Mouse (Mus musculus): ENCODE measurements around the gene Gorasp2. TPM values are rescaled to one million over a fixed set of nuclear protein-coding genes. Genes with fewer than 3 reads are reported as not detected.

The Gorasp2 gene
- total RNA-seq, 1 experiment = 55.2 TPM

DNA sequence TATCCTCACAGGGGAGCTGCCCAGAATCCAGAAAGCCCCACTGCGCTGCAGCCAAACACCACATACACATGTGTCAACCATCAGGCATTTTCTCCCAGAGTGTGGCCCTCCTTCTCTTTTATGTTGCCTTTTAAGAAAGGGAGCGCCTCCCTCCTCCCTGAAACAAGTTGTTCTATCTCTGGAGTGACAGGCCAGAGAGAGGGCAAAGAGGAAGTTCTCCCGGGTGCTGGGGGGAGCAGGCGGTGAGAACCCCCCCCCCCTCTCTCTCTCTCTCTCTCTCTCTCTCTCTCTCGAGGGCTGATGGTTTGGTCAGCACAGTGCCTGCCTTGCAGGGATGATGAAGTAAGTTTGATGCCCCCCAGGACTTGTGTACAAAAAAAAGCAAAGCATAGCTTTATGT is 41.0 kb downstream of the Gorasp2 start:
- TF ChIP-seq MAFK (IDR thresholded peaks at IDR 0.05; ENCODE audit: insufficient read depth, low read depth, low read length) (no peak), ZNF384 (IDR thresholded peaks at IDR 0.05; ENCODE audit: low read depth, low read length) (no peak), ZC3H11A (IDR thresholded peaks at IDR 0.05; ENCODE audit: borderline replicate concordance, low read depth, low read length) (no peak), CHD2 (IDR thresholded peaks at IDR 0.05; ENCODE audit: low read depth, low read length) (no peak), HCFC1 (IDR thresholded peaks at IDR 0.05; ENCODE audit: borderline replicate concordance, insufficient read depth, low read length) (no peak)
- peaks cover 0 to 3% of the 10 kb centered on the region in 2 experiments; a peak in 1 of 4 replicates for H3K4me1 ChIP-seq (ENCODE audit: control insufficient read depth in 2 of 2, insufficient read depth in 2 of 2, low read length in 2 of 2, poor library complexity in 1 of 2)
- no peaks in the 10 kb centered on the region for H3K36me3 ChIP-seq (ENCODE audit: control insufficient read depth, insufficient read depth, low read length, poor library complexity, severe bottlenecking)
- no peak overlapping the region for H3K27ac ChIP-seq (ENCODE audit: insufficient read depth, low read depth, low read length, poor library complexity, severe bottlenecking)
- in situ Hi-C loops (cut with MboI; ENCODE audit: low sequenced_read_pairs in 2 of 2, unreplicated experiment in 2 of 2) = loop anchor here in 1 of 2 experiments (10.0 kb wide), 1 partner anchor 342 kb away; no protein-coding TSS in a partner anchor
- no peak overlapping the region for H3K4me3 ChIP-seq (ENCODE audit: insufficient read depth in 1 of 2, low read depth in 1 of 2, low read length in 2 of 2, poor library complexity in 1 of 2, severe bottlenecking in 1 of 2)
- no peak overlapping the region for H3K9ac ChIP-seq (ENCODE audit: insufficient read depth, low read depth, low read length, poor library complexity, severe bottlenecking)
- no peaks in the 10 kb centered on the region for H3K9me3 ChIP-seq (ENCODE audit: control insufficient read depth, insufficient read depth, low read depth, low read length)
- no peak for DNase-seq (ENCODE audit: low read depth, low spot score)

DNA sequence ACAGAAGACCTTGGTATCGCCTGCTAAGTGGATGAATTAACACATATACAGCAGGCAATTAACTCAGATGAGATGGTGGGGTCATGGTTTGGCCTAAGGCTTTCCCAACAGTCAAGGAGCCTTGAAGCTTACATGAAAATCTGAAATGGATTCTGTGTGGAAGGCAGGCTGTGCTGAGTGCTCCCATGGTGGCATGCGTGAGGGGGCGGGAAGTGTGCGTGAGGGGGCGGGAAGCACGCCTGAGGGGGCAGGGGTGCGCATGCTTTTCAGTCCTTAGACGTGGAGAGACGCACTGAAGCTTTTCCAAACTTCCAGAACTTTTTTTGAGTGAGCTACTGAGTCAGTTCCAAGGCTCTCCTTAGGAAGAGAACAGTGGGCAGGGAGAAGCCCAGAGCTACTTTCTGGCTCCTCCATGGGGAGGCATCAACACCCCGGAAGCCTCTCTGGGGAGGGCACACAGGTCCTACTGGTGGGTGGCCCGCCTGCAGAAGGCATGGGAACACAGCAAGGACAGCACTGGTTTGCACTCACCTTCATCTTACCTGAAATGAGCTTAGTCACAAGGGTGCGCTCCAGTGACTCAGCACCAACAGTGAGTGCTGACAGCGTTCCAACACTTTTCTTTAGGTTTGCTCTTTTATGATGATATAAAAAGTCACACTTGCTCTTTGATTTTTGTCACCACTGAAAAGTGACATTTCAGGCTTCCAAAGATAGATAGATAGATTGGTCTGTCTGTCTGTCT is 47.8 kb downstream of the Gorasp2 start:
- Histone ChIP-seq H3K4me3 (ENCODE audit: insufficient read depth in 1 of 2, low read depth in 1 of 2, low read length in 2 of 2, poor library complexity in 1 of 2, severe bottlenecking in 1 of 2) (no peak overlapping the region), H3K36me3 (ENCODE audit: control insufficient read depth, insufficient read depth, low read length, poor library complexity, severe bottlenecking) (peaks cover 18% of the 10 kb centered on the region), H3K27ac (ENCODE audit: insufficient read depth, low read depth, low read length, poor library complexity, severe bottlenecking) (peak overlapping the region; percentile 51; the same call in 1 of the 2 replicates), H3K9me3 (ENCODE audit: control insufficient read depth, insufficient read depth, low read depth, low read length) (no peaks in the 10 kb centered on the region), H3K9ac (ENCODE audit: insufficient read depth, low read depth, low read length, poor library complexity, severe bottlenecking) (0 out of 2 replicates have a peak overlapping the region, but pooled peaks have one; percentile 33), H3K4me1 (ENCODE audit: control insufficient read depth in 2 of 2, insufficient read depth in 2 of 2, low read length in 2 of 2, poor library complexity in 1 of 2) (peaks cover 0 to 15% of the 10 kb centered on the region in 2 experiments; a peak in 1 of 4 replicates)
- DNase-seq (ENCODE audit: low read depth, low spot score) = no peak
- in situ Hi-C loops (cut with MboI; ENCODE audit: low sequenced_read_pairs in 2 of 2, unreplicated experiment in 2 of 2) = loop anchor here in 1 of 2 experiments (10.0 kb wide), 1 partner anchor 336 kb away; no protein-coding TSS in a partner anchor
- no peak for TF ChIP-seq CHD2 (IDR thresholded peaks at IDR 0.05; ENCODE audit: low read depth, low read length)
- TF ChIP-seq ZNF384 (IDR thresholded peaks at IDR 0.05; ENCODE audit: low read depth, low read length) = no peak
- no peak for TF ChIP-seq HCFC1 (IDR thresholded peaks at IDR 0.05; ENCODE audit: borderline replicate concordance, insufficient read depth, low read length)
- peak; percentile 79 for TF ChIP-seq MAFK (IDR thresholded peaks at IDR 0.05; ENCODE audit: insufficient read depth, low read depth, low read length)

- H3K9me3 ChIP-seq (ENCODE audit: control insufficient read depth, insufficient read depth, low read depth, low read length) = no peaks in the 10 kb centered on the region
- H3K36me3 ChIP-seq (ENCODE audit: control insufficient read depth, insufficient read depth, low read length, poor library complexity, severe bottlenecking) = peaks cover 19% of the 10 kb centered on the region
- H3K27ac ChIP-seq (ENCODE audit: insufficient read depth, low read depth, low read length, poor library complexity, severe bottlenecking) = no peak overlapping the region
- in situ Hi-C loops (cut with MboI; ENCODE audit: low sequenced_read_pairs in 2 of 2, unreplicated experiment in 2 of 2) = no loop called here
- DNase-seq (ENCODE audit: low read depth, low spot score) = no peak
- H3K4me3 ChIP-seq (ENCODE audit: insufficient read depth in 1 of 2, low read depth in 1 of 2, low read length in 2 of 2, poor library complexity in 1 of 2, severe bottlenecking in 1 of 2) = no peak overlapping the region
- H3K9ac ChIP-seq (ENCODE audit: insufficient read depth, low read depth, low read length, poor library complexity, severe bottlenecking) = no peak overlapping the region
- TF ChIP-seq ZC3H11A (IDR thresholded peaks at IDR 0.05; ENCODE audit: borderline replicate concordance, low read depth, low read length) (no peak), MAFK (IDR thresholded peaks at IDR 0.05; ENCODE audit: insufficient read depth, low read depth, low read length) (no peak), HCFC1 (IDR thresholded peaks at IDR 0.05; ENCODE audit: borderline replicate concordance, insufficient read depth, low read length) (no peak), CHD2 (IDR thresholded peaks at IDR 0.05; ENCODE audit: low read depth, low read length) (no peak), ZNF384 (IDR thresholded peaks at IDR 0.05; ENCODE audit: low read depth, low read length) (no peak)
- H3K4me1 ChIP-seq (ENCODE audit: control insufficient read depth in 2 of 2, insufficient read depth in 2 of 2, low read length in 2 of 2, poor library complexity in 1 of 2) = peaks cover 0 to 12% of the 10 kb centered on the region in 2 experiments; a peak in 1 of 4 replicates
These were observed 48.9 kb downstream of the Gorasp2 start for GRCm38 (mm10) chr2:70710236-70710635.

GRCm38 (mm10) chr2:70710878-70711277 is 49.5 kb downstream of the Gorasp2 start:
- Histone ChIP-seq H3K4me1 (ENCODE audit: control insufficient read depth in 2 of 2, insufficient read depth in 2 of 2, low read length in 2 of 2, poor library complexity in 1 of 2) (peaks cover 0 to 12% of the 10 kb centered on the region in 2 experiments; a peak in 1 of 4 replicates), H3K9ac (ENCODE audit: insufficient read depth, low read depth, low read length, poor library complexity, severe bottlenecking) (no peak overlapping the region), H3K9me3 (ENCODE audit: control insufficient read depth, insufficient read depth, low read depth, low read length) (no peaks in the 10 kb centered on the region), H3K27ac (ENCODE audit: insufficient read depth, low read depth, low read length, poor library complexity, severe bottlenecking) (no peak overlapping the region), H3K36me3 (ENCODE audit: control insufficient read depth, insufficient read depth, low read length, poor library complexity, severe bottlenecking) (peaks cover 19% of the 10 kb centered on the region), H3K4me3 (ENCODE audit: insufficient read depth in 1 of 2, low read depth in 1 of 2, low read length in 2 of 2, poor library complexity in 1 of 2, severe bottlenecking in 1 of 2) (no peak overlapping the region)
- in situ Hi-C loops (cut with MboI; ENCODE audit: low sequenced_read_pairs in 2 of 2, unreplicated experiment in 2 of 2) = no loop called here
- TF ChIP-seq ZNF384 (IDR thresholded peaks at IDR 0.05; ENCODE audit: low read depth, low read length) (no peak), HCFC1 (IDR thresholded peaks at IDR 0.05; ENCODE audit: borderline replicate concordance, insufficient read depth, low read length) (no peak), CHD2 (IDR thresholded peaks at IDR 0.05; ENCODE audit: low read depth, low read length) (no peak), ZC3H11A (IDR thresholded peaks at IDR 0.05; ENCODE audit: borderline replicate concordance, low read depth, low read length) (no peak), MAFK (IDR thresholded peaks at IDR 0.05; ENCODE audit: insufficient read depth, low read depth, low read length) (no peak)
- no peak for DNase-seq (ENCODE audit: low read depth, low spot score)

All from ES-E14 (cell line).